Mouse (Mus musculus): ENCODE data around the gene Maats1. TPM values are rescaled to one million over a fixed set of nuclear protein-coding genes. Genes with fewer than 3 reads are reported as not detected.

The Maats1 gene
- polyA plus RNA-seq (2014; fragmentation: Illumina TruSeq; extraction: RNeasy Lipid Tissue Mini Kit (QIAGEN cat#74804); ENCODE audit: low read depth, low replicate concordance), result 0.60 TPM

GRCm38 (mm10) chr16:38341396-38342324 lies at the start of gene Maats1:
Gene Maats1 (minus strand): TSS chr16:38342143.

GRCm38 (mm10) chr16:38361933-38362332 lies 20.0 kb upstream of the Maats1 start, which contains the start of gene Popdc2:
Gene Popdc2 (plus strand): TSS chr16:38362209.

GRCm38 (mm10) chr16:38346529-38347325 lies 4.8 kb upstream of the Maats1 start, which contains the start of the genes Cox17 and Gm21987:
Gene Cox17 (plus strand): TSS chr16:38346991.
Gene Gm21987 (plus strand): TSS chr16:38347040.

GRCm38 (mm10) chr16:38294685-38295348 lies 47.1 kb downstream of the Maats1 start, which contains the start of gene Nr1i2:
Gene Nr1i2 (minus strand): TSS chr16:38294824.

Other genes starting within 250 kb of the Maats1 start
- gene Nr1i2, start 47.3 kb downstream of the Maats1 start, polyA plus RNA-seq (2014; fragmentation: Illumina TruSeq; extraction: RNeasy Lipid Tissue Mini Kit (QIAGEN cat#74804); ENCODE audit: low read depth, low replicate concordance), result 11.5 TPM
- 133 TPM for gene Cox17, start 4.8 kb upstream of the Maats1 start, polyA plus RNA-seq (2014; fragmentation: Illumina TruSeq; extraction: RNeasy Lipid Tissue Mini Kit (QIAGEN cat#74804); ENCODE audit: low read depth, low replicate concordance)
- gene Gm21987, start 4.9 kb upstream of the Maats1 start, polyA plus RNA-seq (2014; fragmentation: Illumina TruSeq; extraction: RNeasy Lipid Tissue Mini Kit (QIAGEN cat#74804); ENCODE audit: low read depth, low replicate concordance), result not detected
- gene Popdc2, start 20.1 kb upstream of the Maats1 start, polyA plus RNA-seq (2014; fragmentation: Illumina TruSeq; extraction: RNeasy Lipid Tissue Mini Kit (QIAGEN cat#74804); ENCODE audit: low read depth, low replicate concordance), result 2.7 TPM
- gene Pla1a, start 91.0 kb upstream of the Maats1 start, polyA plus RNA-seq (2014; fragmentation: Illumina TruSeq; extraction: RNeasy Lipid Tissue Mini Kit (QIAGEN cat#74804); ENCODE audit: low read depth, low replicate concordance), result 1.0 TPM
- 10.1 TPM for gene Adprh, start 110.6 kb upstream of the Maats1 start, polyA plus RNA-seq (2014; fragmentation: Illumina TruSeq; extraction: RNeasy Lipid Tissue Mini Kit (QIAGEN cat#74804); ENCODE audit: low read depth, low replicate concordance)
- gene Cd80, start 113.4 kb upstream of the Maats1 start, polyA plus RNA-seq (2014; fragmentation: Illumina TruSeq; extraction: RNeasy Lipid Tissue Mini Kit (QIAGEN cat#74804); ENCODE audit: low read depth, low replicate concordance), result 1.6 TPM
- gene Timmdc1, start 180.5 kb upstream of the Maats1 start, polyA plus RNA-seq (2014; fragmentation: Illumina TruSeq; extraction: RNeasy Lipid Tissue Mini Kit (QIAGEN cat#74804); ENCODE audit: low read depth, low replicate concordance), result 13.2 TPM
- 34.5 TPM for gene Poglut1, start 208.1 kb upstream of the Maats1 start, polyA plus RNA-seq (2014; fragmentation: Illumina TruSeq; extraction: RNeasy Lipid Tissue Mini Kit (QIAGEN cat#74804); ENCODE audit: low read depth, low replicate concordance)
- gene Tmem39a, start 216.6 kb upstream of the Maats1 start, polyA plus RNA-seq (2014; fragmentation: Illumina TruSeq; extraction: RNeasy Lipid Tissue Mini Kit (QIAGEN cat#74804); ENCODE audit: low read depth, low replicate concordance), result 60.2 TPM

Measured in sigmoid colon, adult 10 weeks (tissue).